7 mouse cellular contexts compared by ENCODE assay signal in genomic region chr2:91950275-91951085, GRCm38 (mm10). TPM values are rescaled to one million over a fixed set of nuclear protein-coding genes. Genes with fewer than 3 reads are reported as not detected.
DNase-seq lines count a peak whose midpoint lies in the region; ATAC-seq and TF ChIP-seq lines count a peak whose summit lies in the region.

No protein-coding gene starts in this region.

- peaks cover 86% of the 10 kb centered on the region for H3K4me1 ChIP-seq in G1E (ENCODE audit: insufficient read depth, low read depth, low read length)
- H3K4me1 ChIP-seq in forebrain, embryonic 13.5 days = peaks cover 67% of the 10 kb centered on the region
- peaks cover 57% of the 10 kb centered on the region for H3K4me1 ChIP-seq in hindbrain, embryonic 12.5 days
- peaks cover 88% of the 10 kb centered on the region for H3K4me1 ChIP-seq in liver, embryonic 11.5 days (replicated peaks; ENCODE audit: control insufficient read depth, insufficient read depth, low read length)

- H3K27ac ChIP-seq in forebrain, embryonic 13.5 days = peak overlapping the region; percentile 88
- H3K27ac ChIP-seq in hindbrain, embryonic 12.5 days = peak overlapping the region; percentile 67
- H3K27ac ChIP-seq in liver, embryonic 11.5 days (ENCODE audit: low read depth, low read length) = peak overlapping the region; percentile 99

- 15% methylated on average over 15 of the region's 15 CpGs for WGBS in forebrain, embryonic 13.5 days
- WGBS in hindbrain, embryonic 12.5 days = 17% methylated on average over 15 of the region's 15 CpGs
- WGBS in liver, embryonic 11.5 days = 8% methylated on average over 15 of the region's 15 CpGs

- peak overlapping the region; percentile 77 for H3K4me3 ChIP-seq in G1E (ENCODE audit: low read depth, low read length)
- no peak overlapping the region; the same call in 1 of the 2 replicates for H3K4me3 ChIP-seq in forebrain, embryonic 13.5 days
- 0 out of 2 replicates have a peak overlapping the region, but pooled peaks have one; percentile 10 for H3K4me3 ChIP-seq in hindbrain, embryonic 12.5 days
- peak overlapping the region; percentile 65 for H3K4me3 ChIP-seq in liver, embryonic 11.5 days (ENCODE audit: low read depth, low read length)

- TF ChIP-seq CTCF in G1E (IDR thresholded peaks at IDR 0.05; ENCODE audit: low read depth, low read length) = no peak

- no peaks in the 10 kb centered on the region for H3K9me3 ChIP-seq in G1E (replicated peaks)
- no peaks in the 10 kb centered on the region for H3K9me3 ChIP-seq in forebrain, embryonic 13.5 days (replicated peaks)
- no peaks in the 10 kb centered on the region for H3K9me3 ChIP-seq in hindbrain, embryonic 12.5 days (replicated peaks)
- no peaks in the 10 kb centered on the region for H3K9me3 ChIP-seq in liver, embryonic 11.5 days (ENCODE audit: control insufficient read depth, low read length)

- peak; percentile 97 for DNase-seq in G1E (ENCODE audit: low spot score)
- DNase-seq in brain, adult 2 months (ENCODE audit: low read depth, low spot score) = peak; percentile 97
- no peak for DNase-seq in liver, embryonic 11.5 days (ENCODE audit: low spot score)
- no peak for DNase-seq in adrenal gland, postnatal 10 days

- peaks cover 75% of the 10 kb centered on the region for H3K36me3 ChIP-seq in G1E (replicated peaks)
- H3K36me3 ChIP-seq in forebrain, embryonic 13.5 days (ENCODE audit: poor library complexity, severe bottlenecking) = no peaks in the 10 kb centered on the region
- H3K36me3 ChIP-seq in hindbrain, embryonic 12.5 days = no peaks in the 10 kb centered on the region
- H3K36me3 ChIP-seq in liver, embryonic 11.5 days (ENCODE audit: control insufficient read depth, insufficient read depth, low read length) = no peaks in the 10 kb centered on the region; the same call in 1 of the 2 replicates

- ATAC-seq in G1E (ENCODE audit: extremely low read depth, insufficient number of reproducible peaks, low FRiP score, poor library complexity, severe bottlenecking) = peak; percentile 72
- peak; percentile 73 for ATAC-seq in forebrain, embryonic 13.5 days
- peak; percentile 21 for ATAC-seq in hindbrain, embryonic 12.5 days (ENCODE audit: low FRiP score)
- ATAC-seq in liver, embryonic 11.5 days (replicated peaks; ENCODE audit: low FRiP score) = peak; percentile 84
- ATAC-seq in monocyte, adult 5-6 weeks (replicated peaks; ENCODE audit: insufficient number of reproducible peaks, low FRiP score, low TSS enrichment, poor library complexity, severe bottlenecking) = peak; percentile 48

- H3K27me3 ChIP-seq in G1E (ENCODE audit: insufficient read depth, low read length) = no peaks in the 10 kb centered on the region
- H3K27me3 ChIP-seq in forebrain, embryonic 13.5 days = no peaks in the 10 kb centered on the region
- no peaks in the 10 kb centered on the region for H3K27me3 ChIP-seq in hindbrain, embryonic 12.5 days
- H3K27me3 ChIP-seq in liver, embryonic 11.5 days (replicated peaks; ENCODE audit: control insufficient read depth, insufficient read depth, low read length) = no peaks in the 10 kb centered on the region

- H3K4me2 ChIP-seq in forebrain, embryonic 13.5 days = peak overlapping the region; percentile 43
- H3K4me2 ChIP-seq in hindbrain, embryonic 12.5 days (replicated peaks) = peak overlapping the region; percentile 41
- peak overlapping the region; percentile 90 for H3K4me2 ChIP-seq in liver, embryonic 11.5 days

- peak overlapping the region; percentile 56 for H3K9ac ChIP-seq in forebrain, embryonic 13.5 days
- peak overlapping the region; percentile 50 for H3K9ac ChIP-seq in hindbrain, embryonic 12.5 days
- peak overlapping the region; percentile 96 for H3K9ac ChIP-seq in liver, embryonic 11.5 days (ENCODE audit: low read depth, low read length)

RNA-seq across cellular contexts. Expression of gene Gm9821, which starts 5.0 kb away (rescaled TPM):
- total RNA-seq in G1E (2014; fragmentation: Nextera tagmentation) = not detected in 2 replicates
- total RNA-seq in G1E (2017) = 1.6 and 1.8 TPM in 2 replicates
- polyA plus RNA-seq in G1E (2012) = 0.07 and 0.10 TPM in 2 replicates
- polyA plus RNA-seq in forebrain, embryonic 13.5 days (2015; fragmentation: Nextera tagmentation; extraction: Ambion mirVana) = 0.18 and 0.41 TPM in 2 replicates
- polyA plus RNA-seq in hindbrain, embryonic 12.5 days (2016; fragmentation: Nextera tagmentation; extraction: Ambion mirVana) = 0.50 and 0.57 TPM in 2 replicates
- polyA plus RNA-seq in liver, embryonic 11.5 days (2014; fragmentation: Nextera tagmentation; extraction: Ambion mirVana) = 3.7 and 4.8 TPM in 2 replicates
- total RNA-seq in monocyte, adult 5-6 weeks (2017) = 0.29 to 0.97 TPM (median 0.32 TPM) in 3 replicates
- total RNA-seq in adrenal gland, postnatal 10 days (2021) = not detected

RNA-seq across cellular contexts. Expression of gene Mdk, which starts 18.4 kb away (rescaled TPM):
- total RNA-seq in G1E (2014; fragmentation: Nextera tagmentation) (4.5 and 4.9 TPM in 2 replicates), G1E (2017) (0.76 and 0.81 TPM in 2 replicates)
- 5.5 and 5.8 TPM in 2 replicates for polyA plus RNA-seq in G1E (2012)
- polyA plus RNA-seq in forebrain, embryonic 13.5 days (2015; fragmentation: Nextera tagmentation; extraction: Ambion mirVana) = 609 and 621 TPM in 2 replicates
- 904 and 962 TPM in 2 replicates for polyA plus RNA-seq in hindbrain, embryonic 12.5 days (2016; fragmentation: Nextera tagmentation; extraction: Ambion mirVana)
- polyA plus RNA-seq in liver, embryonic 11.5 days (2014; fragmentation: Nextera tagmentation; extraction: Ambion mirVana) = 461 and 501 TPM in 2 replicates
- total RNA-seq in monocyte, adult 5-6 weeks (2017) = 10.2 TPM in 1 of 3 replicates, not detected in the others
- 10 to 100 TPM; 30.8 to 36.7 TPM for total RNA-seq in adrenal gland, postnatal 10 days (2021)

RNA-seq across cellular contexts. Expression of gene Chrm4, which starts 23.4 kb away (rescaled TPM):
- 0.60 TPM in 1 of 2 replicates, not detected in the other for total RNA-seq in G1E (2014; fragmentation: Nextera tagmentation)
- total RNA-seq in G1E (2017) = 0.11 and 0.23 TPM in 2 replicates
- polyA plus RNA-seq in G1E (2012) = 0.04 TPM in 1 of 2 replicates, not detected in the other
- 0.83 and 0.88 TPM in 2 replicates for polyA plus RNA-seq in forebrain, embryonic 13.5 days (2015; fragmentation: Nextera tagmentation; extraction: Ambion mirVana)
- polyA plus RNA-seq in hindbrain, embryonic 12.5 days (2016; fragmentation: Nextera tagmentation; extraction: Ambion mirVana) = 0.77 and 1.0 TPM in 2 replicates
- polyA plus RNA-seq in liver, embryonic 11.5 days (2014; fragmentation: Nextera tagmentation; extraction: Ambion mirVana) = 0.34 and 0.36 TPM in 2 replicates
- 0.29 TPM in 1 of 3 replicates, not detected in the others for total RNA-seq in monocyte, adult 5-6 weeks (2017)
- under 1 TPM; 0.18 to 0.27 TPM for total RNA-seq in adrenal gland, postnatal 10 days (2021)

RNA-seq across cellular contexts. Expression of gene Dgkz, which starts 25.2 kb away (rescaled TPM):
- 290 and 308 TPM in 2 replicates for total RNA-seq in G1E (2014; fragmentation: Nextera tagmentation)
- total RNA-seq in G1E (2017) = 115 and 146 TPM in 2 replicates
- polyA plus RNA-seq in G1E (2012) = 403 and 416 TPM in 2 replicates
- polyA plus RNA-seq in forebrain, embryonic 13.5 days (2015; fragmentation: Nextera tagmentation; extraction: Ambion mirVana) = 18.5 and 23.1 TPM in 2 replicates
- 30.9 and 31.9 TPM in 2 replicates for polyA plus RNA-seq in hindbrain, embryonic 12.5 days (2016; fragmentation: Nextera tagmentation; extraction: Ambion mirVana)
- 81.4 and 85.9 TPM in 2 replicates for polyA plus RNA-seq in liver, embryonic 11.5 days (2014; fragmentation: Nextera tagmentation; extraction: Ambion mirVana)
- 83.0 to 148 TPM (median 110 TPM) in 3 replicates for total RNA-seq in monocyte, adult 5-6 weeks (2017)
- total RNA-seq in adrenal gland, postnatal 10 days (2021) = 10 to 100 TPM; 64.4 to 72.1 TPM

Comparison
In these comparisons a context has a peak if more than half of its experiments do, and no peak if none do; other contexts are left out.
1. ATAC-seq: peak in every context shown above with its lines; median percentile 84 in liver, embryonic 11.5 days; 73 in forebrain, embryonic 13.5 days; 72 in G1E; 48 in monocyte, adult 5-6 weeks; 21 in hindbrain, embryonic 12.5 days.
2. DNase-seq: peak in G1E (single experiment) and brain, adult 2 months (single experiment); none in liver, embryonic 11.5 days (single experiment) and adrenal gland, postnatal 10 days (single experiment).
3. RNA of gene Mdk, which starts 18.4 kb away (polyA plus RNA-seq): 904 to 962 TPM in hindbrain, embryonic 12.5 days, 609 to 621 TPM in forebrain, embryonic 13.5 days and 461 to 501 TPM in liver, embryonic 11.5 days; 5.5 to 5.8 TPM in G1E; every median in the first group is over 10 times any median in the second.
4. Peak in every context shown above with its lines, with median percentiles within 50 percentile points of each other: H3K27ac ChIP-seq, H3K4me2 ChIP-seq and H3K9ac ChIP-seq.